Mouse (Mus musculus) thymus, postnatal 4 days (tissue): ENCODE data around the gene Eif4a3.
A peak's percentile ranks its signal among the peaks of the same experiment; 100 is the strongest.
"Not testable (repeated sequence)": the region's sequence is repeated elsewhere in the genome, so short reads cannot be mapped to it uniquely, and the experiment has no call there.

Source experiments
- DNase-seq: peaks from one replicate; pipeline ENCODE4 v3.0.0; 2021

Gene Eif4a3

GRCm38 (mm10) chr11:119297996-119298395 lies 1.9 kb downstream of the Eif4a3 start:
- DNase-seq, result peak; percentile 49

- not testable (repeated sequence) for DNase-seq
Measured at GRCm38 (mm10) chr11:119292861-119293260, 7.0 kb downstream of the Eif4a3 start.

GRCm38 (mm10) chr11:119287207-119287992 lies 12.5 kb downstream of the Eif4a3 start:
- DNase-seq, result no peak

- DNase-seq, result no peak
Measured at GRCm38 (mm10) chr11:119285791-119286527, 13.9 kb downstream of the Eif4a3 start.

GRCm38 (mm10) chr11:119281030-119281429 lies 18.9 kb downstream of the Eif4a3 start:
- no peak for DNase-seq

- DNase-seq, result peak; percentile 59
Measured at GRCm38 (mm10) chr11:119273186-119273930, 26.5 kb downstream of the Eif4a3 start.

GRCm38 (mm10) chr11:119272492-119272891 lies 27.4 kb downstream of the Eif4a3 start:
- DNase-seq, result not testable (repeated sequence)

- no peak for DNase-seq
Measured at GRCm38 (mm10) chr11:119268557-119269195, 31.2 kb downstream of the Eif4a3 start.

GRCm38 (mm10) chr11:119267768-119268556 lies 31.9 kb downstream of the Eif4a3 start, which contains the start of gene Gaa:
TSS of gene Gaa (plus strand) at chr11:119267887.
- peak; percentile 99 for DNase-seq

- peak; percentile 36 for DNase-seq
Measured at GRCm38 (mm10) chr11:119267241-119267674, 32.6 kb downstream of the Eif4a3 start.

GRCm38 (mm10) chr11:119265811-119266210 lies 34.1 kb downstream of the Eif4a3 start:
- no peak for DNase-seq

- no peak for DNase-seq
Measured at GRCm38 (mm10) chr11:119264413-119264812, 35.5 kb downstream of the Eif4a3 start.

- no peak for DNase-seq
Measured at GRCm38 (mm10) chr11:119259977-119260376, 39.9 kb downstream of the Eif4a3 start.

GRCm38 (mm10) chr11:119258572-119259322 lies 41.1 kb downstream of the Eif4a3 start:
- peak; percentile 53 for DNase-seq

- no peak for DNase-seq
Measured at GRCm38 (mm10) chr11:119258216-119258571, 41.7 kb downstream of the Eif4a3 start.

GRCm38 (mm10) chr11:119256557-119256956 lies 43.3 kb downstream of the Eif4a3 start:
- not testable (repeated sequence) for DNase-seq

GRCm38 (mm10) chr11:119252854-119253541 lies 46.9 kb downstream of the Eif4a3 start:
- peak; percentile 82 for DNase-seq

- DNase-seq, result peak; percentile 78
Measured at GRCm38 (mm10) chr11:119250998-119251397, 48.9 kb downstream of the Eif4a3 start.

GRCm38 (mm10) chr11:119249011-119249410 lies 50.9 kb downstream of the Eif4a3 start:
- DNase-seq, result peak; percentile 49

GRCm38 (mm10) chr11:119245543-119245942 lies 54.3 kb downstream of the Eif4a3 start:
- not testable (repeated sequence) for DNase-seq
